Mouse (Mus musculus) brain, embryonic 14.5 days (tissue): ENCODE results near the gene Myo1h. TPM values are rescaled to one million over a fixed set of nuclear protein-coding genes. Genes with fewer than 3 reads are reported as not detected.

ENCODE experiments used
- DNase-seq: peaks from one replicate; pipeline ENCODE4 v3.0.0-alpha.2; 2011; ENCODE audit warnings: low read depth
- CTCF ChIP-seq: fragments of 200-500 bp; IDR thresholded peaks from 2 replicates; pipeline ENCODE4 v1.5.1; 2012; ENCODE audit warnings: inconsistent platforms, mild to moderate bottlenecking, moderate library complexity, borderline replicate concordance; ENCODE audit not compliant: insufficient read depth, insufficient read length; ENCODE audit errors: extremely low read depth
- POLR2A ChIP-seq: fragments of 200-500 bp; IDR thresholded peaks from 2 replicates; pipeline ENCODE4 v1.6.1; 2012; ENCODE audit warnings: mild to moderate bottlenecking, inconsistent platforms, borderline replicate concordance; ENCODE audit not compliant: poor library complexity, insufficient read depth, insufficient read length, severe bottlenecking; ENCODE audit errors: extremely low read depth
- polyA plus RNA-seq: library from polyadenylated mRNA; depleted of rRNA; stranded (reverse); fragments of >200 nt; gene quantifications from 2 replicates; pipeline ENCODE4 v1.2.3, GENCODE M21; 2012

Gene Myo1h
- polyA plus RNA-seq, 1 experiment, result 0.37 TPM

DNA sequence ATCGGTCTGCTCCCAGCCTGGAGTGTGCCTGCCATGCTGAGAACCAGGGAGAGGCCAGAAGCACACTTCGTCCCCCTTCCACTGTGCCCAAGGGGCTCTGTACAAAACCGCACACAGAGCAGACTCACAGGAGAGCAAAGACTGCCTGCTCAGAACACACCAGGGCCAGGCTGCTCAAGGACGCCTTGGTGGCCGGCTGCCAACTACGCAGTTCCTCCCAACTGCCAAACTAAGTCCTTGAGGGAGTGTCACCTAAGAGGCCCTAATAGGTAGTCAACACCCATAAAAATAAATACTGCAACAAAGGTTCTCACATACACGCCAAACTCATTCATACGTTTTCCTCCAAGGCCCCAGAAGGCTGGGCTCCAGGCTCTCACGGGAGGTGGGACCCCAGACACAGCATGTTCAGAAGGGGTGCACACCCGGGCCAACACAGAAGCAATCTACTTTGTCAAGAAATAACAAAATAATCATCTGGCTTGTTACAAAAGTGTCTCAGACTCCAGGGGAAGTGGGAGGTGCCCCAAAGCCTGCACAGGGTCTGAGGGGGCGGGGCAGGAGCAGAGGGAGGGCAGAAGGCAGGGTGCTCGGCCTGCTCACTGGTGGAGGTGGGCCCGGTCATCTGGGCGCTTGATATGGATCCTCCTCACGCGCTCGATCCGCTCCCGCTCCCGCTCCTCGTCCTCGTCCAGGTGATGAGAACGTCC, 76.2 kb downstream of the Myo1h start:
- no peak for DNase-seq
- no peak for TF ChIP-seq POLR2A
- no peak for TF ChIP-seq CTCF

GRCm38 (mm10) chr5:114368121-114368520, 79.2 kb downstream of the Myo1h start:
- DNase-seq, result no peak
- TF ChIP-seq POLR2A (no peak), CTCF (no peak)

GRCm38 (mm10) chr5:114368803-114369496, 80.0 kb downstream of the Myo1h start:
- DNase-seq, result no peak
- TF ChIP-seq POLR2A, result no peak
- TF ChIP-seq CTCF, result no peak

- DNase-seq, result no peak
- TF ChIP-seq POLR2A (no peak), CTCF (no peak)
Measured at GRCm38 (mm10) chr5:114369921-114370320, 81.0 kb downstream of the Myo1h start.

- peak; percentile 66 for DNase-seq
- TF ChIP-seq CTCF, result no peak
- TF ChIP-seq POLR2A, result no peak
Measured at GRCm38 (mm10) chr5:114370371-114370776, 81.4 kb downstream of the Myo1h start.

- no peak for DNase-seq
- TF ChIP-seq CTCF (no peak), POLR2A (no peak)
Measured at GRCm38 (mm10) chr5:114371331-114371730, 82.4 kb downstream of the Myo1h start.

DNA sequence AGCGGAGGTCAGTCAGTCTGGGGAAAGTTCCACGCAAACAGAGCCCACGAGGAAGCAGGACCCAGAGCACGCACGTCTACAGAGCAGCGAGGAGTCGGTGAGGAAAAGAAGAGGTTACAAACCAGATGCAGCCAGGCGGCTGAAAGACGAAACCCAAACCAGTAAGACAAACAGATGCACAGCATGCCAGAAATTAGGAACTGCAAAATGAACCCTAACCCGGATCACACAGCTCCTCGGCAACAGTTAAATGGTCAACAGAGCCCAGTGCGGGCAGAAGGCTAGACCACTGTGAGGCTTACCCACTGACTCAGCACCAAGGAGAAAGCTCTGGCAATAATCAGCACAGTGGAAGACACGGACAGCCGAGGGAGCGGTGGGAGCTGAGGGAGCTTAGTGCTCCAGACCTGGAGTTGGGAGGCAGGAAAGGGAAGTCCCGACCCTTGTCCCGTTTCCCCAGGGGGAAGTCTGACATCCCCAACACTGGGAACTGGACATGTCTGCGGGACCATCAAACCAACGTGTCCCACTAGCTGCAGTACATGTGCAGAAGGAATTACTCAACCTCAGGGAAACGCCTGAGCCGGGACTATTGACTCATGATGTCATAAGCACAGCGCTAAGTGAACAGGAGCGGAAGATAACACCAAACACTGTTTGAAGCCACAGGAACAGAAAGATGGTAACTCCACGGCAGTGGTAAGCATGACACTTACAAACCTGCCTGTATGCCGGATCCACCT, 82.9 kb downstream of the Myo1h start:
- no peak for TF ChIP-seq CTCF
- TF ChIP-seq POLR2A, result no peak
- no peak for DNase-seq

GRCm38 (mm10) chr5:114372565-114372964, 83.6 kb downstream of the Myo1h start:
- TF ChIP-seq POLR2A (no peak), CTCF (no peak)
- DNase-seq, result peak; percentile 13

GRCm38 (mm10) chr5:114373174-114373573, 84.2 kb downstream of the Myo1h start:
- DNase-seq, result no peak
- TF ChIP-seq POLR2A (no peak), CTCF (no peak)

DNA sequence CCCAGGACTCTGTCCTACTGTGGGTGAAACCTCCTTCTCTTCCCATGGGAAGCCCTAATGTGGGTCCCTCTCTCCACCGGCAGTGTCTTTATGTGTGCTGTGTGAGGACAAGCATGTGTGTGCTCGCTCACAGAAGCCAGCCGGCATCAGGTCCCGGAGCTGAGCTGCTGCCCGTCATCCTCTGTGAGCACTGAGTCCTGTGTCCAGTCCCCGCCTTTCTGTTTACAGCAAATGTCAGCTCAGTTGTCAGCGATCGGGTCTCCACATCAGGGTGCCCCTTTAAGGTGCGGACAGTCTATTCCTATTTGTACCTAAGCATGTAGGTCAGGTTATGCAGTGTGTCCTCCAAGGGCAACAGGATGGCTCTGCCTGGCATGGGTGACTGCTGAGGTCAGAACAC, 84.6 kb downstream of the Myo1h start:
- no peak for DNase-seq
- TF ChIP-seq CTCF, result no peak
- no peak for TF ChIP-seq POLR2A

- TF ChIP-seq POLR2A (no peak), CTCF (no peak)
Measured at GRCm38 (mm10) chr5:114374409-114375213, 85.6 kb downstream of the Myo1h start.

More at GRCm38 (mm10) chr5:114374409-114375213, 85.6 kb downstream of the Myo1h start:
- no peak for DNase-seq
